Comparison of ENCODE assay signal across 7 mouse cellular contexts in genomic region chr3:122245215-122245877, GRCm38 (mm10). TPM values are rescaled to one million over a fixed set of nuclear protein-coding genes. Genes with fewer than 3 reads are reported as not detected.
DNase-seq lines count a peak whose midpoint lies in the region; ATAC-seq lines count a peak whose summit lies in the region.

TSS of gene Gclm (plus strand) at chr3:122245557.

- peak; percentile 97 for DNase-seq in adrenal gland, adult 2 months
- peak; percentile 88 for DNase-seq in embryo, embryonic 11.5 days (ENCODE audit: low read depth, low spot score)
- DNase-seq in gastrocnemius, postnatal 4 days (ENCODE audit: low spot score in 2 of 2), result peak; percentile 92 to 93
- DNase-seq in left cerebral cortex, postnatal 36 days (ENCODE audit: low spot score in 2 of 2), result peak; percentile 92 to 95
- peak; percentile 100 for DNase-seq in midbrain, embryonic 11.5 days (ENCODE audit: low spot score, missing footprints)
- peak; percentile 94 for DNase-seq in skeletal muscle tissue, adult 2 months (ENCODE audit: low read depth, low spot score)

- ATAC-seq in intestine, embryonic 16.5 days, result peak; percentile 96
- peak; percentile 99 for ATAC-seq in midbrain, embryonic 11.5 days (ENCODE audit: low FRiP score)

- H3K27me3 ChIP-seq in intestine, embryonic 16.5 days (replicated peaks; ENCODE audit: control insufficient read depth, insufficient read depth, low read length), result no peaks in the 10 kb centered on the region
- H3K27me3 ChIP-seq in midbrain, embryonic 11.5 days (ENCODE audit: control insufficient read depth, insufficient read depth, low read length), result no peaks in the 10 kb centered on the region

- intact Hi-C loops in left cerebral cortex, postnatal 36 days (cut with DNase I), result loop anchor here (5.0 to 10.0 kb wide), 2 partner anchors 53 to 361 kb away; no protein-coding TSS in a partner anchor

- H3K27ac ChIP-seq in intestine, embryonic 16.5 days (ENCODE audit: low read length), result peak within 1 kb of the TSS; percentile 93
- peak within 1 kb of the TSS; percentile 86 for H3K27ac ChIP-seq in midbrain, embryonic 11.5 days (ENCODE audit: low read depth, low read length)

- under 1% methylated on average over 72 of the region's 90 CpGs for WGBS in intestine, embryonic 16.5 days
- WGBS in midbrain, embryonic 11.5 days, result under 1% methylated on average over 61 of the region's 90 CpGs

- peaks cover 20% of the 10 kb centered on the region for H3K4me1 ChIP-seq in intestine, embryonic 16.5 days (ENCODE audit: control insufficient read depth, insufficient read depth, low read length)
- peaks cover 7% of the 10 kb centered on the region for H3K4me1 ChIP-seq in midbrain, embryonic 11.5 days (ENCODE audit: control insufficient read depth, insufficient read depth, low read length)

- H3K36me3 ChIP-seq in intestine, embryonic 16.5 days (ENCODE audit: control insufficient read depth, insufficient read depth, low read length), result no peaks in the 10 kb centered on the region
- H3K36me3 ChIP-seq in midbrain, embryonic 11.5 days (ENCODE audit: control insufficient read depth, insufficient read depth, low read length), result no peaks in the 10 kb centered on the region

- no peaks in the 10 kb centered on the region for H3K9me3 ChIP-seq in intestine, embryonic 16.5 days (ENCODE audit: control insufficient read depth, low read length)
- H3K9me3 ChIP-seq in midbrain, embryonic 11.5 days (ENCODE audit: control insufficient read depth, low read length), result no peaks in the 10 kb centered on the region

- peak within 1 kb of the TSS; percentile 92 for H3K9ac ChIP-seq in intestine, embryonic 16.5 days (ENCODE audit: low read depth, low read length)
- H3K9ac ChIP-seq in midbrain, embryonic 11.5 days (ENCODE audit: low read length), result peak within 1 kb of the TSS; percentile 88

- H3K4me3 ChIP-seq in intestine, embryonic 16.5 days (ENCODE audit: low read length), result peak within 1 kb of the TSS; percentile 90
- peak within 1 kb of the TSS; percentile 86 for H3K4me3 ChIP-seq in midbrain, embryonic 11.5 days (ENCODE audit: low read depth, low read length)

- H3K4me2 ChIP-seq in intestine, embryonic 16.5 days (ENCODE audit: low read depth, low read length), result peak within 1 kb of the TSS; percentile 84
- H3K4me2 ChIP-seq in midbrain, embryonic 11.5 days, result peak within 1 kb of the TSS; percentile 75

RNA-seq across cellular contexts. Expression of gene Gclm, which starts in this region (rescaled TPM):
- total RNA-seq in adrenal gland, adult 2 months (2021), result 10 to 100 TPM; 82.8 to 97.9 TPM
- 161 and 269 TPM in 2 replicates for polyA plus RNA-seq in adrenal gland, adult 2 months (2012; rRNA removed)
- total RNA-seq in gastrocnemius, postnatal 4 days (2021), result 10 to 100 TPM; 38.9 to 43.2 TPM
- 84.7 and 122 TPM in 2 replicates for polyA plus RNA-seq in intestine, embryonic 16.5 days (2015; fragmentation: Nextera tagmentation; extraction: Ambion mirVana)
- 10 to 100 TPM; 68.8 to 83.6 TPM for total RNA-seq in left cerebral cortex, postnatal 36 days (2021)
- polyA plus RNA-seq in midbrain, embryonic 11.5 days (2014; fragmentation: Nextera tagmentation; extraction: Ambion mirVana), result 56.7 and 61.0 TPM in 2 replicates

Comparison
In these comparisons a context has a peak if more than half of its experiments do, and no peak if none do; other contexts are left out.
1. Peak in every context shown above with its lines: DNase-seq, ATAC-seq, H3K4me3 ChIP-seq and H3K27ac ChIP-seq.